Mouse (Mus musculus): ENCODE results near the gene Krt222.
"Not testable (repeated sequence)": the region's sequence is repeated elsewhere in the genome, so short reads cannot be mapped to it uniquely, and the experiment has no call there.

The Krt222 gene

GRCm38 (mm10) chr11:99244519-99244918 lies 634 bp upstream of the Krt222 start:
- in situ Hi-C loops (cut with MboI; ENCODE audit: low pct_unique_long_range_greater_than_20kb in 1 of 2, low sequenced_read_pairs in 2 of 2, unreplicated experiment in 1 of 2): not testable (repeated sequence)

DNA sequence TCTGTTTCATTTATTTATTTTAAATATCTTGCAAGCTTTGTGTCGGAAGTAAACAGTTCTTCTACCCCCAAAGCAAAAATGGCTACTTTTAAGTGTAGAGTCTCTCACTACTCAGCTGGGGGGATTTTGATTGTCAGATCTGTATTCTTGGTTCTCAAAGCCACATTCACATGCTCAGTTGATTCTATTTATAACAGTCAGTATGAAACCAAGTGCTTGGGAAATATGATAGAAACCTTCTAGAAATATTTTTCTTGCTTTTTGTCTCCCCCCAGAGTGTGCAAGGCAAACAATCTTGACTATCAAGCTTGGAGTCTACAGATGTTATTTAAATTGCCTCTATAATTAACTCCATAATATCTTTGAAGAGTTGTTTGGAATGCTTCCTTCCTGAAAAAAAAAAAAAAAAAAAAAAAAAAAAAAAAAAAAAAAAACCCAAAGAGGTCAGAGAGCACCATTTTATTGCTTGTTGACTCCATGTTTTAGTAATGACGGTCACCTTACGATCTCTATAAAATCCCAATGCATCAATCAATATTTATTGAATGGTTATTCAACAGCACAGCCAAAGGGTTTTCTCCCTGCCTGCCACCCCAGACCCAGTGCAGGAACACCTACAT lies 575 bp downstream of the Krt222 start:
- in situ Hi-C loops (cut with MboI; ENCODE audit: low pct_unique_long_range_greater_than_20kb in 1 of 2, low sequenced_read_pairs in 2 of 2, unreplicated experiment in 1 of 2): no loop called here

- in situ Hi-C loops (cut with MboI; ENCODE audit: low pct_unique_long_range_greater_than_20kb in 1 of 2, low sequenced_read_pairs in 2 of 2, unreplicated experiment in 1 of 2): no loop called here
Observed at GRCm38 (mm10) chr11:99242056-99242455, 1.8 kb downstream of the Krt222 start.

- in situ Hi-C loops (cut with MboI; ENCODE audit: low pct_unique_long_range_greater_than_20kb in 1 of 2, low sequenced_read_pairs in 2 of 2, unreplicated experiment in 1 of 2): no loop called here
Observed at GRCm38 (mm10) chr11:99238468-99238867, 5.4 kb downstream of the Krt222 start.

DNA sequence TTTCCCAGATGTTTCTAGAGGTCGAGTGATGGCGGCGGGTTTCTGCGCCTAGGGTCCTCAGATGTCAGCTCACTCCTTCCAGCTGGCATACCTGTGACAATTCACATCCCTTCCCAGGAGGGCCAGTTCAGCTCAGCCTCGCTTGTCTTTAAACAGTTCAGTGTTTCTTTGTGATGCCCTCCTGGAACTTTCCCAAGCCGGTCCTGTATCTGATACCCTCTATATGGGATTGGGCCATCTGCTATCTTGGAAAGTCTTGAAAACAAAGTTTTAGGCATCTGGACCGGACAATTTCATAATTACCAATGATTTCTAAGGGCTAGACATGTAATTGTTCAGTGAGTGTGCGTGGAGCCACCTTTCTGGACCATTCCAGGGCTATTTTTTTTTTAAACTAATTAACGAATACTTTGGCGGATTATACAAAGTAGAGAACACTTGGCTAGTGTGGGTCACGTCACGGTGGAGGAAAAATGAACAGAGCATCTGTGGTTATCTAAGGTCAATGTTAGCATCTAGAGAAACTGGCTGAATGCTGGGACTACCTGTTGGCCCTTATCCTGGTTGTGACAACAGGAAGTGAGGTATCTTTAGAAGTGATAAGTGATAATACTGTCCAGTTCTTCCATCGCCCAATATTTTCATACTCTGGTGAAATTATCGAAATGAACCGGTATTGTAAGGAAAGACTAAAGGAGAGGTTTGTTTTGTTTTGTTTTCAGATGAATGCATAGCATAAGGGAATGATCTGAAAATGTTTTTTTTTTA lies 12.7 kb downstream of the Krt222 start:
- in situ Hi-C loops (cut with MboI; ENCODE audit: low pct_unique_long_range_greater_than_20kb in 1 of 2, low sequenced_read_pairs in 2 of 2, unreplicated experiment in 1 of 2): no loop called here

DNA sequence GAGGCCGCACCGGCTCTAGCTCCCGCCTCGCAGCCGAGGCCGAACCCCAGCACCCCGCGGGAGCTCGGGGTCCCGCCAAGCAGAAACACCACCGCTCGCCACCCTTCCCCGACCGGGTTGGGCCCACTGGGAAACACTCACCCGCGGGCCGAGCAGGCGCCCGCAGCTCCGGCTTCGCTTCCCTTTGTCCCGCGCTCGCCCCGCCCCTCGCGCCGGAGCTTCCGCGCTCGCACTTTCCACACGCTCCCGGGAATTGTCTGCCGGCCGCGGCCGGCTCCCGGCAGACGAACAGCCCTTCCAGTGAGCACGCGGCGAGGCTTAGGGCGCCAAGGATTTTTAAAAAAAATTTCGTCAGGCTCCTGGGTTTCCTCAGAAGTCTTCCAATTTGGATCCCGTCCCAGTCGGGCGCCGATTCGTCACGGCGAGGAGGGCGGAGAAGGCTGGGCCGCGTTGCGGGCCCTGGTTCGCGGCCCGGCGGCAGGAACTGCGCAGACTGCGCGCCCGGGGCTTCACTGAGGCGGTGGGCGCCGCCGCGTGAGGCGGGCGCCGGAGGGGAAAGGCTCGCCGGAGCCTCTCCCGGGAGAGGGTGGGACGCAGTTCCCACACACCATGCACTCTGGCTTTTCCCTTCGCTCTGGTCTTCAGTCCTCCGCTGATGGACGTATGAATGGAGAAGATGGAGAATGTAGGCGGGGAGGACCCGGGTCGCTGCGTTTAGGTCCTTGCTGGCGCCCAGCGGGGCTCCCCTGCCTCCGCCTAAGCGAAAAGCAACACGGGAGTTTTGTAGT lies 13.4 kb downstream of the Krt222 start, which contains the start of gene Smarce1:
TSS of gene Smarce1 (minus strand) at position 757 of the 788 bp plus-strand sequence.
- in situ Hi-C loops (cut with MboI; ENCODE audit: low pct_unique_long_range_greater_than_20kb in 1 of 2, low sequenced_read_pairs in 2 of 2, unreplicated experiment in 1 of 2): no loop called here

DNA sequence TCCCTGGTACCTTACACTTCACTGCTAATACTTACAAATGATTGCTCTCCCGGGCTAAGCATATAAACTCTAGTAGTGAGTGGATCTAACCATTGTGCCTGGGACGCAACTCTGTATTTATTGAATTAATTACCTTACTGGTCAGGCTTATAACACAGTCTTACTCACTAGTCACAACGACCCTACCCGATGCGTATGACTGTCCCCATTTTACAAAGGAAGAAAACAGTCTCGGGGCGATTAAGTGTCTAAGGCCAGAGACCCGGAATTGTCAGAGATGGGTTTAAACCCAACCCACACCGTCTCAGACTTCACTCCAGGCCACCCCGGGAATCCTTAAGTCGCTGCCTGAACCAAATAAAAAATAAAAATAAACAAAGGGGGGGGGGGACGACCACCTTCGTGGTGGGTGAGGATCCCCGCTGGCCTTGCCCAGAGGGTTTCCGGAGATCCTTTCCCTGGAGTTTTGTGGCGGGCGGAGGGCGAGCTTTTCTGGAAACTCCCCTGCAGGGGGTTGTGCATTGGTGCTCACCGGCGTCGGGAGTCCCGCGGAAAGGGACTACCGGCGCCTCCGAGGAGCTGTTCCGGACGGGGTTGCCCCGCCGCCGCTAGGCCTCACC lies 14.1 kb downstream of the Krt222 start:
- in situ Hi-C loops (cut with MboI; ENCODE audit: low pct_unique_long_range_greater_than_20kb in 1 of 2, low sequenced_read_pairs in 2 of 2, unreplicated experiment in 1 of 2): no loop called here

GRCm38 (mm10) chr11:99226298-99226697 lies 17.6 kb downstream of the Krt222 start:
- in situ Hi-C loops (cut with MboI; ENCODE audit: low pct_unique_long_range_greater_than_20kb in 1 of 2, low sequenced_read_pairs in 2 of 2, unreplicated experiment in 1 of 2): no loop called here

DNA sequence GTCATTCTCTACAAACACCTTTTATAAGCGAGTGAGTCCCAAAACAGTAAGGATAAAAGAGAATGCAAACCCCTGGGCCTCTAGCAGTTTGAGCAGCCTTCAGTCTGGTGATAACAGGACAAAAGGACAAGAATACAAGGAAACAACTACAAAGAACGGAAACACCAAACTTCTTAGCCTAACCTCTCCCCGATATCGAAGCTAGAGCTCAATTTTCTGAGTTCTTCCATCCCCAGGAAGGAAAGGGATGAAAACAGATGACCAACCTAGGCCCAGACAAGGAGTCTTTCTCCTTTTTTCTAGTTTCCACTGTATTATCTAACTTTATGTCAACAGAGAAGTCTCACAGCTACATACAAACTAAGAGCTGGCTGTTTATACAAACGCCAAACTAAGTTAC lies 20.6 kb downstream of the Krt222 start:
- in situ Hi-C loops (cut with MboI; ENCODE audit: low pct_unique_long_range_greater_than_20kb in 1 of 2, low sequenced_read_pairs in 2 of 2, unreplicated experiment in 1 of 2): no loop called here

- in situ Hi-C loops (cut with MboI; ENCODE audit: low pct_unique_long_range_greater_than_20kb in 1 of 2, low sequenced_read_pairs in 2 of 2, unreplicated experiment in 1 of 2): no loop called here
Observed at GRCm38 (mm10) chr11:99221811-99222210, 22.1 kb downstream of the Krt222 start.

DNA sequence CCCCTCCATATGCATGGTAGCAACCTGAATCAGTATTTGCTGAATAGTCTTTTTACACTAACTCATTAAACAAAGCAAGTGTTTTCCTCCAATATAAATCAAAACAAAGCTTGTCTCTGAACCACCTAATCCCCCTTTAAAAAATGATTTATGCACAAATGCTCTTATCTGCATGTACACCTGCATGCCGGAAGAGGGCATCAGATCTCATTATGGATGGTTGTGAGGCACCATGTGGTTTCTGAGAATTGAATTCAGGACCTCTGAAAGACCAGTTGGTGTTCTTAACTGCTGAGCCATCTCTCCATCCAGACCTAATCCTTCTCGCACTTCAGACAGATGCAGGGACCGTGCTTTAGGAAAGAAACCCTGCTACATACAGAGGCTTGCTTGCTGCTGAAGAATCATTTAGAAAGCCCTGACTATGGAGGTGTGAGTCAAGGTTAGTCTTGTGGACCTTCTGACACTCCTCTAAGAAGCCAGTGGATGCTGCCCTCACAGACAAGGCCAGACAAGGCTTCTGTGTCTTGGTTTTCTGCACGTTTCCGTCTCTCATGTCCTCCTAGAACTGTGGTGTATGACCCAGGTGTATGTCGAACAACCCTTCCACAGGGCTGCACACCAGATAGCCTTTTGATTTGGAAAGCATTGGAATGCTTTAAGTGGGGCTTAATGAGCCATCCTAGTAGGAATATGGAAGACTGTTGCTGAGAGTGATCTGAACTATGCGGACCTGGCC lies 26.5 kb downstream of the Krt222 start:
- in situ Hi-C loops (cut with MboI; ENCODE audit: low pct_unique_long_range_greater_than_20kb in 1 of 2, low sequenced_read_pairs in 2 of 2, unreplicated experiment in 1 of 2): no loop called here

DNA sequence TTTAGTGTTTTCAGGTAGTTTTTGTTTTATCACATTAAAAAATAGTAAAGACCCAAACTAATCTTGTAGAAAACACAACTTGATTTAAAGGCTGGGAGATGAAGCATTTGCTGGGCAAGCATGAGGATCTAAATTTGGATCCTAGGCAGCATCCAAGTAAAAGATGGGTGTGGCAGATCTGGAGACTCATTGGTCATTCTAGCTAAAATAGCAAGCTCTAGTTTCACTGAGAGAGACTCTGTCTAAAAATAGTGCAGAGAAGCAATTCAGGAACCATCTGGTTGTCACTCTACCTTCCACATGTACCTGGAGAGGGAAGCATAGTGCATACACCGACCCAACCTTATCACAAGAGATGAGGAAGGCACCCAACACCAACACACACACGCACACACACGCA lies 27.7 kb downstream of the Krt222 start:
- in situ Hi-C loops (cut with MboI; ENCODE audit: low pct_unique_long_range_greater_than_20kb in 1 of 2, low sequenced_read_pairs in 2 of 2, unreplicated experiment in 1 of 2): no loop called here

DNA sequence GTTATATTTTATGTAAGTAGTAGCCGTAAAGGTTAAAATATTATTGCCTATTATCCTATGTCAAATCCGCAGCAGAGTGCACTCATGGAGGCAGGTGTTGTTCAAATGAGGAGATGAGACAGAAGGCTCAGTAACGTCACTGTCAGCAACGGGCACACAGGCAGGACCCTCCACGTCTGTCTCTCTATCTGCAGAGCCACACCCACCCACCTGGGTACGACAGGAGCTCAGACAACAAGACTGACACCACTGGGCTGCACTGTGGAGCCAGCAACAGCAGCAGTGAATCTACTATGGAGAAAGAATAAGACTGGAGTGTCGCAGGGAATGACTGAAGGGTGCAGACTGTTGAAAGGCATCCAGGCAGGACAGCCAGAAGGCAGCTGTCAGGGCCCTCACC lies 31.2 kb downstream of the Krt222 start:
- in situ Hi-C loops (cut with MboI; ENCODE audit: low pct_unique_long_range_greater_than_20kb in 1 of 2, low sequenced_read_pairs in 2 of 2, unreplicated experiment in 1 of 2): no loop called here

GRCm38 (mm10) chr11:99211964-99212363 lies 31.9 kb downstream of the Krt222 start:
- in situ Hi-C loops (cut with MboI; ENCODE audit: low pct_unique_long_range_greater_than_20kb in 1 of 2, low sequenced_read_pairs in 2 of 2, unreplicated experiment in 1 of 2): no loop called here

DNA sequence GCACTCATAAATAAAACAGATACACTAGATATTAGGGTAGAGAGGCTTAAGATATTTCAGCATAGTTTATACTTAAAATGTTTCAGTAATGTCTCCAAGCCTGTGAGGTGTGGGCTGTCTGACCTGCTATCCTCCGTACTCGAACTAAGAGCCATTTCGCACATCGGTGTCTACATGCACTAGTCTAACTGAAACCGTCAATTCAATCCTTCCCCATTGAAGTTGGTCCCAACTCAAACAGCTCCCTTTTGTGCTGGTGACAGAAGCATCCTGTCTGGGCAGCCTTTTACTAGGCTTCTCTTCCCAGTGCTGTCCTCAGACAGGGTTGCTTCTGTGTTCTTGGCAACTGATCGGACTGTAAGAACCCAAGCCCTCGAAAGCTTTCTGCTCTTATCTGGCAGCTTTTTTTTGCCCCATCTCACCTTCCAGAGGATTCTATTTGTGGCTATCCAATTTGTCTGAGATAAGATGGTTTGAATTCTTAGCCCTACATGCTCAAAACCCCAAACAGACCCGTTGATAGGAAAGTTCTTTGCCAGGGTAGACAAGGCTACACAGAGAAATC lies 35.7 kb downstream of the Krt222 start:
- in situ Hi-C loops (cut with MboI; ENCODE audit: low pct_unique_long_range_greater_than_20kb in 1 of 2, low sequenced_read_pairs in 2 of 2, unreplicated experiment in 1 of 2): no loop called here

DNA sequence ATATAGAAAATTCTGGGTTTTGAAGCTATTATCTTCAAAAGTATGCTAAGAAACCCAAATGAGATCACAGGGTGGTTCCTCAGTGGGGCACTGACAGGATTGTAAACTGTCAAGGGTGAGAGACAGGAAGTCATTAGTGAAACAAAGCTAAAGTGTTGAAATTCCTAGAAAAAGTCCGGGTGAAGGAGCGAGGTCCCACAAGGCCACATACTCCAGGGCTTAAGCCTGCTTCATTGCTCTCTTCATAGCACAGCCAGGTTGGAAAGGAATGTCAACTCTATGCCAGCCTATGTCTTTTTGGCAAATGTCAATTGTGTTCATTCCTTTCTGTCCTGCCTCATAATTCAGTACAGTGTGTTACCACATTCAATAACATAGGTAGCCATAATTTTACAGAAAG lies 36.4 kb downstream of the Krt222 start:
- in situ Hi-C loops (cut with MboI; ENCODE audit: low pct_unique_long_range_greater_than_20kb in 1 of 2, low sequenced_read_pairs in 2 of 2, unreplicated experiment in 1 of 2): no loop called here

GRCm38 (mm10) chr11:99206954-99207353 lies 36.9 kb downstream of the Krt222 start:
- in situ Hi-C loops (cut with MboI; ENCODE audit: low pct_unique_long_range_greater_than_20kb in 1 of 2, low sequenced_read_pairs in 2 of 2, unreplicated experiment in 1 of 2): no loop called here

DNA sequence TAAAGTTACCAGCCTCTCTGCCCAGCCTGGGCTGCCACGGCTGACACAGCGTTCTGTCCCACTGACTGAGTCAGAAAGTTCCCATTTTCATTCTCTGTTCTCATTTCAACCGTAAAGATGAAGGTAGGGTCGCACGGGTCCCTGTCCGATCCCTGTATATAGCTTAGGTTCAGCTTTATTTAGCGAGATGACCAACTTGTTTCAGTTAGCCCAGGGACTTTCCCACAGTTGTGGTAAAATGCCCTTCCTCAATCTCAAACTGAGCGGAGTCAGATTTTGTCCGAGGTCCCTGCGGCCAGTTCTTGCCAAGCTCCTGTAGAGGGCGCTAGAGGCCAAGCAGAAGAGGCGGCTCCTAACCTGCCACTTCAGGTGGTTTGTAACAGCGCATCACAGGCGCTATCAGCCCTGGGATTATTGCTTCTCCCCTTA lies 54.7 kb downstream of the Krt222 start:
- in situ Hi-C loops (cut with MboI; ENCODE audit: low pct_unique_long_range_greater_than_20kb in 1 of 2, low sequenced_read_pairs in 2 of 2, unreplicated experiment in 1 of 2): no loop called here

Measured in mouse embryonic stem cell (cell line).